Mouse (Mus musculus) MEL (cell line): Measurements from ENCODE around the gene Npm3. TPM values are rescaled to one million over a fixed set of nuclear protein-coding genes. Genes with fewer than 3 reads are reported as not detected.
A peak's percentile ranks its signal among the peaks of the same experiment; 100 is the strongest.

Experiments
- DNase-seq: peaks from one replicate; pipeline ENCODE4 v3.0.0; 2011; ENCODE audit warnings: low read depth, low spot score
- H3K27ac ChIP-seq: 2 replicates; pipeline ENCODE4 v1.5.1; 2012; ENCODE audit warnings: low read depth, mild to moderate bottlenecking, control low read depth, low read length, moderate library complexity; ENCODE audit not compliant: control insufficient read depth
- H3K27me3 ChIP-seq, 2 experiments: fragments of 150-350 bp in 1 of 2; sonication (generic) in 1 of 2; 2 replicates each; pipeline ENCODE4 v1.6.1; 2012; ENCODE audit warnings: low read length in 2 of 2, mild to moderate bottlenecking in 2 of 2, improper control_type of control experiment in 1 of 2, moderate library complexity in 1 of 2; ENCODE audit not compliant: insufficient read depth in 2 of 2, control insufficient read depth in 1 of 2
- H3K36me3 ChIP-seq, 2 experiments: 2 replicates each; pipeline ENCODE4 v1.6.1; 2012 to 2014; ENCODE audit warnings: low read length in 2 of 2, improper control_type of control experiment in 1 of 2, inconsistent platforms in 1 of 2, mild to moderate bottlenecking in 1 of 2; ENCODE audit not compliant: insufficient read depth in 2 of 2, control insufficient read depth in 1 of 2
- H3K4me1 ChIP-seq, 2 experiments: fragments of 150-350 bp in 1 of 2; sonication (generic) in 1 of 2; 2 replicates each; pipeline ENCODE4 v1.6.1; 2012; ENCODE audit warnings: low read length in 2 of 2, improper control_type of control experiment in 1 of 2, mild to moderate bottlenecking in 1 of 2; ENCODE audit not compliant: insufficient read depth in 2 of 2, control insufficient read depth in 1 of 2
- H3K4me3 ChIP-seq, 2 experiments: fragments of 150-350 bp in 1 of 2; sonication (generic) in 1 of 2; 2 replicates each; pipeline ENCODE4 v1.5.1; 2012; ENCODE audit warnings: low read depth in 2 of 2, low read length in 2 of 2, mild to moderate bottlenecking in 2 of 2, moderate library complexity in 2 of 2, control low read depth in 1 of 2, improper control_type of control experiment in 1 of 2; ENCODE audit not compliant: control insufficient read depth in 1 of 2, insufficient read depth in 1 of 2
- H3K79me2 ChIP-seq: 2 replicates; pipeline ENCODE4 v1.6.1; 2012; ENCODE audit warnings: mild to moderate bottlenecking, low read length, moderate library complexity; ENCODE audit not compliant: control insufficient read depth, poor library complexity, insufficient read depth
- H3K9ac ChIP-seq: 2 replicates; pipeline ENCODE4 v1.6.1; 2012; ENCODE audit warnings: low read depth, mild to moderate bottlenecking, control low read depth, low read length, moderate library complexity; ENCODE audit not compliant: control insufficient read depth, poor library complexity, severe bottlenecking
- H3K9me3 ChIP-seq: fragments of 150-350 bp; sonication (generic); replicated peaks from 2 replicates; pipeline ENCODE4 v1.6.1; 2012; ENCODE audit warnings: mild to moderate bottlenecking, low read length, improper control_type of control experiment, moderate library complexity; ENCODE audit not compliant: insufficient read depth
- BHLHE40 ChIP-seq: IDR thresholded peaks from 2 replicates; pipeline ENCODE4 v1.6.1; 2012; ENCODE audit warnings: low read depth, mild to moderate bottlenecking, inconsistent platforms, low read length, improper control_type of control experiment, borderline replicate concordance
- CHD1 ChIP-seq: IDR thresholded peaks from 2 replicates; pipeline ENCODE4 v1.6.1; 2012; ENCODE audit warnings: low read depth, mild to moderate bottlenecking, inconsistent platforms, low read length, improper control_type of control experiment
- CTCF ChIP-seq, 3 experiments: IDR thresholded peaks in 2 of 3; conservative IDR thresholded peaks in 1 of 3; 2 replicates each; pipeline ENCODE4 v1.5.1; 2011 to 2012; ENCODE audit warnings: low read length in 3 of 3, low read depth in 2 of 3, mild to moderate bottlenecking in 2 of 3, improper control_type of control experiment in 1 of 3, inconsistent platforms in 1 of 3, mixed read lengths in 1 of 3, moderate library complexity in 1 of 3; ENCODE audit not compliant: control insufficient read depth in 1 of 3, insufficient read depth in 1 of 3, poor library complexity in 1 of 3, severe bottlenecking in 1 of 3
- ELF1 ChIP-seq: IDR thresholded peaks from 2 replicates; pipeline ENCODE4 v1.6.1; 2014; ENCODE audit warnings: low read depth, mild to moderate bottlenecking, inconsistent platforms, low read length, improper control_type of control experiment, moderate library complexity
- ETS1 ChIP-seq: IDR thresholded peaks from 2 replicates; pipeline ENCODE4 v1.6.1; 2012; ENCODE audit warnings: low read depth, mild to moderate bottlenecking, inconsistent platforms, low read length, improper control_type of control experiment, moderate library complexity
- GABPA ChIP-seq: IDR thresholded peaks from 2 replicates; pipeline ENCODE4 v1.6.1; 2012; ENCODE audit warnings: low read depth, mild to moderate bottlenecking, inconsistent platforms, low read length, improper control_type of control experiment, moderate library complexity
- GATA1 ChIP-seq: IDR thresholded peaks from 2 replicates; pipeline ENCODE4 v1.6.1; 2011; ENCODE audit warnings: low read depth, low read length, improper control_type of control experiment
- HCFC1 ChIP-seq: IDR thresholded peaks from 2 replicates; pipeline ENCODE4 v1.6.1; 2012; ENCODE audit warnings: low read depth, mild to moderate bottlenecking, inconsistent platforms, low read length, improper control_type of control experiment, moderate library complexity
- JUND ChIP-seq: IDR thresholded peaks from 2 replicates; pipeline ENCODE4 v1.6.1; 2011; ENCODE audit warnings: low read depth, mild to moderate bottlenecking, improper control_type of control experiment, low read length
- KAT2A ChIP-seq: conservative IDR thresholded peaks from 2 replicates; pipeline ENCODE4 v1.6.1; 2012; ENCODE audit warnings: low read depth, low read length, improper control_type of control experiment, inconsistent platforms
- MAX ChIP-seq: IDR thresholded peaks from 2 replicates; pipeline ENCODE4 v1.6.1; 2011; ENCODE audit warnings: low read length, improper control_type of control experiment
- MAZ ChIP-seq: IDR thresholded peaks from 2 replicates; pipeline ENCODE4 v1.6.1; 2012; ENCODE audit warnings: low read depth, mild to moderate bottlenecking, inconsistent platforms, low read length, improper control_type of control experiment
- MEF2A ChIP-seq: IDR thresholded peaks from 2 replicates; pipeline ENCODE4 v1.6.1; 2014; ENCODE audit warnings: low read depth, mild to moderate bottlenecking, inconsistent platforms, low read length, improper control_type of control experiment; ENCODE audit not compliant: poor library complexity, insufficient replicate concordance, severe bottlenecking; ENCODE audit errors: extremely low read depth
- MXI1 ChIP-seq: IDR thresholded peaks from 2 replicates; pipeline ENCODE4 v1.6.1; 2011; ENCODE audit warnings: mild to moderate bottlenecking, low read depth, low read length, improper control_type of control experiment
- MYB ChIP-seq: IDR thresholded peaks from 2 replicates; pipeline ENCODE4 v1.6.1; 2011; ENCODE audit warnings: mild to moderate bottlenecking, low read depth, low read length, improper control_type of control experiment
- MYC ChIP-seq: IDR thresholded peaks from 2 replicates; pipeline ENCODE4 v1.6.1; 2011; ENCODE audit warnings: low read depth, mild to moderate bottlenecking, low read length, improper control_type of control experiment, moderate library complexity
- NELFE ChIP-seq: IDR thresholded peaks from 2 replicates; pipeline ENCODE4 v1.6.1; 2011; ENCODE audit warnings: low read depth, low read length, improper control_type of control experiment
- NRF1 ChIP-seq: IDR thresholded peaks from 2 replicates; pipeline ENCODE4 v1.6.1; 2014; ENCODE audit warnings: low read depth, mild to moderate bottlenecking, inconsistent platforms, low read length, improper control_type of control experiment, moderate library complexity; ENCODE audit not compliant: poor library complexity, insufficient read depth, severe bottlenecking
- POLR2A ChIP-seq, 2 experiments: IDR thresholded peaks; 2 replicates each; pipeline ENCODE4 v1.6.1; 2011 to 2012; ENCODE audit warnings: low read length in 2 of 2, mild to moderate bottlenecking in 2 of 2, control low read depth in 1 of 2, improper control_type of control experiment in 1 of 2, low read depth in 1 of 2, moderate library complexity in 1 of 2; ENCODE audit not compliant: control insufficient read depth in 1 of 2, insufficient read depth in 1 of 2, poor library complexity in 1 of 2
- POLR2AphosphoS2 ChIP-seq: IDR thresholded peaks from 2 replicates; pipeline ENCODE4 v1.6.1; 2011; ENCODE audit warnings: low read length, improper control_type of control experiment
- POLR2AphosphoS5 ChIP-seq: IDR thresholded peaks from 2 replicates; pipeline ENCODE4 v1.6.1; 2012; ENCODE audit warnings: low read depth, borderline replicate concordance, mild to moderate bottlenecking, inconsistent platforms, low read length, moderate library complexity, mixed read lengths
- RAD21 ChIP-seq: IDR thresholded peaks from 2 replicates; pipeline ENCODE4 v1.6.1; 2011; ENCODE audit warnings: mild to moderate bottlenecking, low read depth, low read length, improper control_type of control experiment
- RCOR1 ChIP-seq: IDR thresholded peaks from 2 replicates; pipeline ENCODE4 v1.6.1; 2012; ENCODE audit warnings: low read depth, mild to moderate bottlenecking, inconsistent platforms, low read length, improper control_type of control experiment
- SMC3 ChIP-seq: IDR thresholded peaks from 2 replicates; pipeline ENCODE4 v1.6.1; 2011; ENCODE audit warnings: low read depth, low read length, improper control_type of control experiment
- TAL1 ChIP-seq: IDR thresholded peaks from 2 replicates; pipeline ENCODE4 v1.6.1; 2012; ENCODE audit warnings: mild to moderate bottlenecking, inconsistent platforms, low read length, moderate library complexity, mixed read lengths
- UBTF ChIP-seq: IDR thresholded peaks from 2 replicates; pipeline ENCODE4 v1.6.1; 2012; ENCODE audit warnings: low read depth, mild to moderate bottlenecking, inconsistent platforms, low read length, improper control_type of control experiment, moderate library complexity, borderline replicate concordance; ENCODE audit not compliant: insufficient read depth
- ZMIZ1 ChIP-seq: IDR thresholded peaks from 2 replicates; pipeline ENCODE4 v1.6.1; 2012; ENCODE audit warnings: low read depth, mild to moderate bottlenecking, inconsistent platforms, low read length, improper control_type of control experiment, moderate library complexity
- polyA plus RNA-seq, 2 experiments: library from polyadenylated mRNA; stranded (reverse) in 1 of 2; unstranded in 1 of 2; fragments of >175 nt in 1 of 2; fragments of >200 nt in 1 of 2; gene quantifications; 2 replicates each; pipeline versions ENCODE4 v1.2.1 to v1.2.4; 2012; ENCODE audit warnings: low replicate concordance in 2 of 2, low read depth in 1 of 2; ENCODE audit not compliant: insufficient read length in 2 of 2, insufficient read depth in 1 of 2, missing spikeins in 1 of 2
- total RNA-seq: library from RNA; depleted of rRNA; stranded (reverse); fragments of 300-350 nt; gene quantifications from 2 replicates; pipeline ENCODE4 v1.2.3, GENCODE M21; 2012

Npm3 gene
- total and polyA plus RNA-seq, 3 experiments, result 426 to 602 TPM; not detected in 1

DNA sequence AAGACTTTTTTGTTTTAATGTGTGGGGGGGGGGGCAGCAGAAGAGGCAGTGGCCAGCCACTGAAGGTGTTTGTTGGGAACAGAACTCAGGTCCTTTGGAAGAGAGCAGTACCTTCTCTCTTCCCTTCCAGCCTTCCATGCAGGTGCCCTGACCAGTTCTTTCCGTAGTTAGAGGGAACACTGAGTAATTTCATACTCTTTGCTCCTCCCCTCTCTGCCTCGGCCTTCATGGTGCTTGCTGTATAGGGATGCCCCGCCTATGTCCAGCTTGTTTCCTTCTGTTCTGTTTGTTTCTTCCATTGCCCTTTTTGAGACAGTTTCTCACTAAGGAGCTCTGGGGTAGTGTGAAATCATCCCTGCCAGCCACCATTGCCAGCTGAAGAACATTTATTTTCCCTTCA lies 36.1 kb upstream of the Npm3 start:
- no peak overlapping the region for H3K27ac ChIP-seq
- H3K36me3 ChIP-seq, result peaks cover 2 to 40% of the 10 kb centered on the region in 2 experiments
- peaks cover 18 to 31% of the 10 kb centered on the region in 2 experiments for H3K4me1 ChIP-seq
- H3K4me3 ChIP-seq, result no peak overlapping the region
- no peaks in the 10 kb centered on the region for H3K9me3 ChIP-seq
- TF ChIP-seq RAD21, result no peak
- no peak for TF ChIP-seq HCFC1
- no peak for TF ChIP-seq SMC3
- TF ChIP-seq RCOR1, result no peak
- H3K27me3 ChIP-seq, result no peaks in the 10 kb centered on the region
- no peak overlapping the region for H3K9ac ChIP-seq
- DNase-seq, result no peak
- H3K79me2 ChIP-seq, result peaks cover 26% of the 10 kb centered on the region

DNA sequence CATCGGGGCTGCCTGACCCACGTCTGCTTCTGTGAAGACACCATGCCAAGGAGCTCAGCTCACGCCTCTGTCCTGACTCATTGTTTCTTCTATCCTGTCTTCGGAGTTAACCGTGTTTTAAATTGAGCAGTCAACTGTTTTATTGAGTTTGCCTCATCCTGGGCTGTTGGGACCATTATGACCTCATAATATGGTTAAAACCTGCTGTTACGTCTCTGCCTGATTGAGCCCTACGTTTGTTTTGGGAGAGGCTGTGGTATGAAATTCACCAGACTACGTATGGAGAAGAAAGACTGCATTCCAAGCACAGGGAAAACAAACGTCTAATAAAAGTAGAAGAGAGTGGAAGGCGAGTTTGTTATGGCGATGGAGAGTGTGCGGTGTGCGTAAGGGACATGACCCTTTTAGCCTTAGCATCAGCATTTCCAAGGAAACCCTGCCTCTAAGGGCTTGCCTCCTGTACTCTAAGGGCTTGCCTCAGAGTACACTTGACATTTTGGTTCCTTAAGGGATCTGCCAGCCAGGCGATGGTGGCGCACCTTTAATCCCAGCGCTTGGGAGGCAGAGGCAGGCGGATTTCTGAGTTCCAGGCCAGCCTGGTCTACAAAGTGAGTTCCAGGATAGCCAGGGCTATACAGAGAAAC lies 34.7 kb upstream of the Npm3 start:
- TF ChIP-seq RCOR1, result no peak
- TF ChIP-seq POLR2AphosphoS5, result no peak; the same call in 1 of the 2 replicates
- TF ChIP-seq MYC, result 0 out of 2 replicates have a peak, but pooled peaks have one; percentile 57
- no peak for TF ChIP-seq JUND
- TF ChIP-seq UBTF, result no peak
- TF ChIP-seq GABPA, result no peak
- TF ChIP-seq CHD1, result no peak
- peak; percentile 58; the same call in 1 of the 2 replicates for TF ChIP-seq NELFE
- no peak for TF ChIP-seq KAT2A
- TF ChIP-seq BHLHE40, result no peak
- TF ChIP-seq MAX, result peak; percentile 62; the same call in 1 of the 2 replicates
- no peak for TF ChIP-seq GATA1
- TF ChIP-seq ETS1, result 0 out of 2 replicates have a peak, but pooled peaks have one; percentile 28
- TF ChIP-seq TAL1, result no peak
- peak; percentile 5; the same call in 1 of the 2 replicates for TF ChIP-seq ZMIZ1
- 0 out of 2 replicates have a peak, but pooled peaks have one; percentile 5 for TF ChIP-seq ELF1
- no peak for TF ChIP-seq CTCF (IDR thresholded peaks at IDR 0.05 in 2 of 3, conservative IDR thresholded peaks at IDR 0.05 in 1 of 3; ENCODE audit: control insufficient read depth in 1 of 3, insufficient read depth in 1 of 3, low read depth in 2 of 3, low read length in 3 of 3, poor library complexity in 1 of 3, severe bottlenecking in 1 of 3)
- TF ChIP-seq POLR2A (IDR thresholded peaks at IDR 0.05; ENCODE audit: control insufficient read depth in 1 of 2, insufficient read depth in 1 of 2, low read depth in 1 of 2, low read length in 2 of 2, poor library complexity in 1 of 2), result peak in 1 of 2 experiments; percentile 78; a peak in 3 of 4 replicates
- TF ChIP-seq MEF2A, result no peak
- TF ChIP-seq POLR2AphosphoS2, result peak; percentile 80; the same call in 1 of the 2 replicates
- no peak for TF ChIP-seq NRF1
- 0 out of 2 replicates have a peak, but pooled peaks have one; percentile 31 for TF ChIP-seq MYB
- no peak for TF ChIP-seq RAD21
- TF ChIP-seq MXI1, result 0 out of 2 replicates have a peak, but pooled peaks have one; percentile 13
- TF ChIP-seq MAZ, result no peak
- Histone ChIP-seq H3K9me3 (no peaks in the 10 kb centered on the region), H3K27me3 (no peaks in the 10 kb centered on the region), H3K79me2 (peaks cover 36% of the 10 kb centered on the region), H3K36me3 (peaks cover 2 to 30% of the 10 kb centered on the region in 2 experiments), H3K9ac (peak overlapping the region; percentile 77), H3K4me1 (peaks cover 16 to 29% of the 10 kb centered on the region in 2 experiments), H3K27ac (peak overlapping the region; percentile 47), H3K4me3 (peak overlapping the region; percentile 59 to 65)
- no peak for DNase-seq
